Mouse (Mus musculus): ENCODE measurements around the gene Ethe1.
A peak's percentile ranks its signal among the peaks of the same experiment; 100 is the strongest.

Ethe1 gene

DNA sequence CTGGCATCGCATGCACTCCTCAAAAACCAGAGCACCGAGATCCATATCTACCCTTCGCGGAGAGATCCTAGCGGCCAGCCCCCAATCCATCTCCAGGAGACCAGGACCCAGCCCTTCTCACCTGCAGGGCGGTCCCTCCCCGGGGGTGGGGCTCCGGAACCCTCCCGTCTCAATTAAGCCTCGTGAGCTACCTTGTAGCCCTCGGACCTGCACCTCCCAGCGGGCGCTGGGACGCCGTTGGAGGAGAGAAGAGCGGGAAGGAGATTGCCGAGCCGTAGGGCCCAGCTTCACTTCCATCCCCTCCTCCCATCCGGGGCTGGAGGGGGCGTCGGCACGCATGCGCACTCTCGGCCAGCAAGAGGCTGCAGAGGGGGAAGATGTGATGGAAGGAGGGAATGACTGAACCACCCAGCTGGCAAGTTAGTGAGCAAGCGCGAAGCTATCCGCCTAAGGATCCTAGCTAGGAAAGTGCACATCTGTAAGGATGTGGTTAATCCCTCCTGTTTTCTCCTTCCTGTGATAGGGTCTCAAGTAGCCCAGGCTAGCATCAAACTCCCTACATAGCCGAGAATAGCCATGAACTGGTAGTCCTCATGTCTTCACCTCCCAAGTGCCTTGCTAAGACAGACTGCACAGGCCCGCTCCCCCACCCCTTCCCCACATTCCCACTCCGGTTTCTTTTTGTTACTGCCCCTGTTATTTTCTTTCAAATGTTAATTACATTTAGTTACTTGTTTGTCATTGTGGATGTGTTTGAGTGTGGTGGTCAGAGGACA lies at the start of gene Ethe1, which contains the start of gene Zfp575:
Ethe1 (plus strand) TSS at position 214 of the 776 bp plus-strand sequence.
Zfp575 (minus strand) TSS at position 312 of the 776 bp plus-strand sequence.
- peak; percentile 89 for DNase-seq

DNA sequence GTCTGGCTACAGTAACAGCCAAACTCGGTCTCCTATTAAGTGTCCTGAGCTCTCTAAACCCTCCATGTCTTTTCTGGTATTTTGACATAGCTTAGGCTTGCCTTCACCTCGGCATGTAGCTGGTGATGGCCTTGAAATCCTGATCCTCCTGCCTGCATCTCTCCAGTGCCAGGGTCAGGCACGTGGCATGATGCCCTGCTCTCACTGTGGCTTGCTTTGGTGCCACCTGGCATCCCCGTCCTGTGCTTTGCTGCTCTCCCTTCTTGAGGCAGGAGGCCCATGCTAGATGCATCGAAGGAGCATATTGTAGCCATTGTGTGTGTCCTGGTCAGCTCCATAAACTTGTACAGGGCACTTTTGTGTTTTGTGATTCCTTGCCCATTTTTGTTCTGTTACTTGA lies 49.8 kb upstream of the Ethe1 start:
- DNase-seq, result no peak

DNA sequence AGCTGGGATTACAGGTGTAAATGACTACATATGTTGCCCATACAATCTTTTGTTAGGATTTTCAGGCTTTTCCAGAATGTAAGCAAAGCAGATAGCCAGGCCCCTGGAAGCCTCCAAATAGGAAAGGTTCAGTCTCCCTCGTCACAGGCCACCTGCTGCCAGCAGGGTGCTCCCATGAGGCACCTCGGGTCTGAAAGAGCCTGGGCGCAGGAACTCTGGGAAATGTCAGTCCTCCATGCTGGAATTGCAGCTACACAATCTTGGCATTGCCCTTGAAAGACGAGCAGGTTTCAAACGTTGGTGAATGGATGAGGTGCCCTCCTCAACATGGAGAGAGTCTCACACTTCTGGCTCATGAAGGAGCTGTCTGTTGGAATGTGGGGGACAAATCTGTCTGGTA lies 49.2 kb upstream of the Ethe1 start:
- no peak for DNase-seq

DNA sequence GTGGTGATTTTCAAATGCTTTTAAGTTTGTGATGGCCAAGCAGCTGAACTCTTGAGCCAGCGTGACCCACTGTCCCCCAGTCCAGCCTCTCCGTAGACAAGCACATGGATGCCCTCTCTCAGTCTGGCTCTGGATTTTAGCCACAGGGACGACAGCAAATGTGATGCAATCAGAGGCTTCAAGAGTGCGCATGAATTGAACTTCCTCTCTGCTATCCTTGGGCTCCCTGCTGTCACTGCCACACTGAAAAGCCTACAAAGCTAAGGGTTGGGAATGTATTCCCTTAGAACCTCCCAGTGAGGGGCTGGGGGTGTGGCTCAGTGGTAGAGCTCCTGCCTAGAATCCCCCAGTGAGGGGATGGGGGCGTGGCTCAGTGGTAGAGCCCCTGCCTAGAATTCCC lies 48.6 kb upstream of the Ethe1 start:
- DNase-seq, result no peak

DNA sequence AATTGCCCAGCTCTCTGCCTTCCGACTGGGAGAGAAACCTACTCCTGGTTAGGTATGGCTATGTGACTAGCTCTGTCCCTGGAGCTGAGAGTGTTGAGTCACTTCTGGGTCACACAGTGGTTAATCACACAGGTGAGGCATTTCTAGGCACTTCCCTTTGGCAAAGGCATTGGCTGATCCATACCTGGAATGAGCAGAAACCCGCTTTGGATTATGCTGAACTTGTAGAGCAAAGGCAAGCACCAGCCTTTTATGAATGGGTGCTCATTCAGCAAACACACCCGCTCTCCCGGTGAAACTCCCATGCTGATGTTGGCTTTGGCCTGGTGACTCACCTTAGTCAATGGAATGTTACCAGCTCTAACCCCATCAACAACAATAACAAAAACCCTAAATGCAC lies 47.7 kb upstream of the Ethe1 start:
- DNase-seq, result no peak

DNA sequence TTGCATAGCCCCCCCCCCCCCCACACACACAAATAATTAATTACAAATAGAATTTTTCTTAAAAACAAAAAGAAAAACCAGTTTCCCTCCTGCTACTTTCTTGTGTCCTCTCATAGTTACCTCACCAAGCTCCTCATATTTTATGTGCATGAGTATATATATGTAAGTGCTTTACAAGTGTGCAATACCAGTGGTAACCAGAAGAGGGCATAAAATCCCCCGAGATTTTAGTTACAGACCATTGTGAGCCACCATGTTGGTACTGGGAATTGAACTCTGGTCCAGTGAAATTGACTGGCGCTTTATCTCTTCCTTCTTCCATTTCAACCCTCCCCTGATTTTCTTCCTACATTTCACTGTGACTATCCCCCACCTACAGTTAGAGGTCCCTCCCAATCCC lies 42.8 kb upstream of the Ethe1 start:
- DNase-seq, result no peak

DNA sequence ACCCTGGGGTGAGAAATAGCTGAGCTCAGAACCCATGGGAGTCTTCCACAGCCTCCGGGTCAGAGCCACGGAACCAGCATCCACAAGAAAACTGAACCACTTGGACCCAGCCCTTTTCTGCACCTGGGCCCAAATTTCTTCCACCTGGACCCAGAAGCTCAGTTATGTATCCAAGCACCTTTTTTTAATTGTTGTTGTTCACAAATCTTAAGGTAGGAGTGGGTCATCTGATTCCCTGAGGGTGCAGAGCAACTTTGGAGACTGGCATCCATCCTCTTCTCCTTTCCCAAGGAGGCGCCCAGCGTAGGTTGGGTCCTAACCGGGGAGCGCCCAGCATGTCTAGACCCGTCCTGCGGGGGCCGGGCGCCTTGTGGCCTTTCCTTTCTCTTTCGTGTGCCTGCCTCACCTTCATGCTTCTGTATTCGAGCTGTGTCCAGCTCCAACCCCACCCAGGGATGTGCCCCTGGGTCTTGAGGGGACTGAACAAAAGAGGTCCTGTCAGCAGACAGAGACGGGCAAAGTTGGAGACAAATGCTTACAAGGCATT lies 41.2 kb upstream of the Ethe1 start, which contains the start of the genes Pinlyp and Xrcc1:
Pinlyp (minus strand) TSS at position 51 of the 547 bp plus-strand sequence.
Xrcc1 (plus strand) TSS at position 222 of the 547 bp plus-strand sequence.
- no peak for DNase-seq

DNA sequence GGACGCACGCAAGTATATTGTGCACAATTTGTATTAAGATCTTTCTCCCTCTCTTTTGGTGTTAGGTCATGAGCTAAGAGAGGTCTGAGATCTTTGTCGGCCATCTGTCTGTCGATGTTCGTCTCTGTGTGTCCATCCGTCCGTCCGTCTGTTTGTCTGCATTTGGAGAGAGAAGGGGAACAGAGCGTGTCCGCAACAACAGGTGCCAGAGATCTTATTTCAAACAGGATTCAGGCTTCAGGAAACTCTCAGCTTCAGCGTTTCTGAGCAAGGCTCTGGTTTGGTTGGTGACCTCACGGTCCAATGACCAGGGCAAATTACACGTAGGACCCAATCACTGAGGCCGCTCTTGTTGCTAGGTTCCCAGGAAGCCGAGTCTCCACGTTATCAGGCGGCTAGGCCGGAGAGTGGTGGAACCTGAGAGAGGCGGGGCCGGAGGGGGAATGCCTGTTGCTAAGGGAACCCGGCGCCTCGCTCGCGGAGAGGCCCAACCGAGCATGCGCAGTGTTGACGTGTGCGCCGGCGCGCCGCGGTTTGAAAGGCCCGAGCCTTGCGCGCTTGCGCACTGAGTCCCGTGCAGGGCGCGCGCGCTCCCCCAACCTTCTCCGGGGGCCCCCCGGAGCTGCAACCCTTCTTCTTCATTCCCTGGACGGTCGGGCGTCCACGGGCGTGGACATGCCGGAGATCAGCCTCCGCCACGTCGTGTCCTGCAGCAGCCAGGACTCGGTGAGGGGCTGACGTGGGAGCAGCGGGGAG lies 40.5 kb upstream of the Ethe1 start:
- peak; percentile 99 for DNase-seq

DNA sequence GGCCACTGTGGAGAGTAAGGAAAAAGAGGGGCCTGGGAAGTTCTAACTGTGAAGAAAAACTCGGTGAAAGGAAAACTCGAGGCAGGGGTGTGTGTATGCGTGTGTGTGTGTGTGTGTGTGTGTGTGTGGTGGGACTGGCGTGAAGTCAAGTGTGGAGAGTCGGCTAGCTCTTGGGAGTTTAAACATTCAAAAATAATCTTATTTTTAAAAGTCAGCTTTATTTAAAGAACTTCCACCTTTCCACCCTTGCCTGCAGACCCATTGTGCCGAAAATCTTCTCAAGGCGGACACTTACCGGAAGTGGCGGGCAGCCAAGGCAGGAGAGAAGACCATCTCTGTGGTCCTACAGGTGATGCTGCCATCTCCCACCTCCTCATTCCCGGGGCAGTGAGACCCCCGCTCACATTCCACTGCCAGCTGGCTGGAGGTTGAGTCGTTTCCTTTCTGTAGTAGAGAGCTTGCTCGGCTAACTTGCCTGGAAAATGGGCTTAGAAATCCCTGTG lies 39.8 kb upstream of the Ethe1 start:
- DNase-seq, result no peak

DNA sequence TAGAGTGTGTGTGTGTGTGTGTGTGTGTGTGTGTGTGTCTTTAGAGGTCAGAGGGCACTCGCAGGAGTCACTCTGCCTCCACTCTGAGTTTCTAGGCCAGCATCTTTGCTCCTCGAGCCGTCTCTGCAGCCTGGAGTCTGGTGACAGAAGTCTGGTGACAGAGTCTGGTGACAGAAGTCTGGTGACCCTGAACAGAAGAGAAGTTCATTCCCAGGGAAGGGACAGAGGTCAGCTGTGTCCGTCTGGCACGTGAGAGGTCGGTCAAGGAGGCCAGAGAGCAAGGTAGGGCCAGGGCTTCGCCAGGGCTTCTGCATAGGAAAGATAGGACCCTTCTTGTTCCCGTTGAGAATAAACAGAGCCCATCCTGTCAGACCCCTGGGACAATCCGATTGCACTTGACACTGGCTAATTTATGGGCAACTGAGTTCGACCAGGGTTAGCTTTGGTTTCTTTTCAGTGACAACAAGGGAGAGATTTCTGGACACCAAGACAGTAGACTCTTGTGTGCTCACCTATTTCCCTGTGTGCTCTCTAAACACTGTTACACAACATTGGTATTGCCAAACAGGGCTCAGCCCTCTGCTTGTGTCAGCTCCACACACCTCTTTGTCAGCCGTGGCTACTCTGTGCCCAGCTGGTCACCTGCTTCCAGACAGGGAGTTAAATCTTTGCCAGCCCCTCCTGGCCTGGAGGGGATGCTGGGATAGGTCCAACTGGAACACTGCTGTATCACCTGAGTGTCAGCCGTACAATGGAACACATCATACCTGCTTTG lies 35.2 kb upstream of the Ethe1 start:
- DNase-seq, result no peak

DNA sequence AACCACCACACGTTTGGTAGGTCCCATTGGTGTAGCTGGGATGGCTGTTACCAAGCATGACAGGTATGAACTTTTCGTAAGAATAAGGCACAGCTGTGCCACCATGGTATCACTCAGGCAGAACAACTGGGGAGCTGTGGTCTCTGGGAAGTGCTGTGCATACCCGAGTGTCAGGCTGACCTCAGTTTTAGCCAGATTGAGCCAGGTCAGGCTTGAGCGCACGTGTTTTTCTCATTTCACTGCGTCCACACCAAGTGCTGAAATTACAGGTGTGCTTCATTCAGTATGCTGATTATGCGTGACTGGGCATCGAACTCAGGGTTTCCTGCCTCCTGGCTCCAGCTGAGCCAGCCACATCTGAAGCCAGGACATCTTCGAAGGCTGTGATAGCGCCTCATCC lies 31.6 kb upstream of the Ethe1 start:
- DNase-seq, result no peak

DNA sequence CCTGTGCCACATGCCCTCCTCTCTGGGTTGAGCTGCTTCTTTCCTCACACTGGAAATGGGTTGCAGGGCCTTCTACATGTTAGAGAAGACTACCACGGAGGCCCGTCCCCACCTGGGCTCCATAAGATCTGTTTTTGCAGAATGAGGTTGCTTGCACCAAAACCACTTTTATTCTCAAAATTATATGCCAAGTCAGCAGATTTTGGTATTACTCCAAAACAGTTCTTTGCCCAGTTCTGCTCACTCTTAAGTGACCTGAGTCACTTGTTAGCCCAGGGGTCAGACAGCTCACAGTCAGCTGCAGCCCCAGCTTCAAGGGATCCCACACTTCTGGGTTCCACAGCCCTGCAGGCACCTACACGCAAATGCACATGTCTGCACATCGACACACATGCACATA lies 25.9 kb upstream of the Ethe1 start:
- no peak for DNase-seq

DNA sequence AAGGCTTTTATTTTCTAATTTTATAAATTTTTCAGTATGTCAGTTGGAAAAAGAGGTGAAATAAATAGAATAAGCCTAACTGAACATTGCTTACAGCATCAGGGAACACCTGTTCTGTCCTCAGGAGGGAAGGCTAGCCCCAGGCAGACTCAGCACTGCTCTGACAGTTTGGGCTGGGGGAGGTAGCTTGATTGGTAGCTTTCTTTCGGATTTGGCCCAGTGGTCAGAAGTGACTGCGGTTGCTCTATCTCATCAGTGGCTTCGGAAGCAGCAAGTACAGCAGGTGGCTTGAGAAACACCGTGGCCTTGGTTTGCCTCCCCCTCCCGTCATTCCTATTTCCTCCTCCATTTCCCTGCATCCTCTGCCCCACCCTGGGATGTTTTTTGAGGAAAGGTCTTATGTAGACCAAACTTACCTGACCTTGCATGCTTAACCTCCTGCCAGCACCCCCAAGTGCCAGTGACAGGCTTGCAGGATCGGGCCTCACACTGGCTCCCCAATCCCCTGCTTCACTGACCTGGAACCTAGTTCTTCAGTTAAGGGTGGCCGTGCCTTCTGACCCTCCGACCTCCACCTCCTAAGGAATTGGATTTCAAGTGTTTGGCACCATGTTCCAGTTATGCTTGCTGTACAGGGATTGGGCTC lies 24.0 kb upstream of the Ethe1 start:
- DNase-seq, result no peak

DNA sequence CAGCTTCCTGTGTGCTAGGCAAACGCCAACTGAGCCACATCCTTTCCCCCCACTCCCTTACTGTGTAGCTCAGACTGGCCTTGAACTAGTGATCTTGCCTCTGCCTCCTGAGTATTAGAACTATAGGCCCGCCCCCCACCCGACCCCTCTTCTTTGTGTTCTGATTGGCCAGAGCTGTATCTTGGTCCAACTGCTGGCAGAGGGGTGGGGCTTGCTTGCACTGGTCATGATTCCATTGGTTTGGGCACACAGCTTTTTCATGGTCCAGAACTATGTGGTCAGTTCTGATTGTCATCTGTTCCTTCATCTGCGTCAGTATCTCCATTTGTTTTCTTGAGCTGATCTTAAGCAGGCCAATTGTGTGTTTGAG lies 23.5 kb upstream of the Ethe1 start:
- no peak for DNase-seq

DNA sequence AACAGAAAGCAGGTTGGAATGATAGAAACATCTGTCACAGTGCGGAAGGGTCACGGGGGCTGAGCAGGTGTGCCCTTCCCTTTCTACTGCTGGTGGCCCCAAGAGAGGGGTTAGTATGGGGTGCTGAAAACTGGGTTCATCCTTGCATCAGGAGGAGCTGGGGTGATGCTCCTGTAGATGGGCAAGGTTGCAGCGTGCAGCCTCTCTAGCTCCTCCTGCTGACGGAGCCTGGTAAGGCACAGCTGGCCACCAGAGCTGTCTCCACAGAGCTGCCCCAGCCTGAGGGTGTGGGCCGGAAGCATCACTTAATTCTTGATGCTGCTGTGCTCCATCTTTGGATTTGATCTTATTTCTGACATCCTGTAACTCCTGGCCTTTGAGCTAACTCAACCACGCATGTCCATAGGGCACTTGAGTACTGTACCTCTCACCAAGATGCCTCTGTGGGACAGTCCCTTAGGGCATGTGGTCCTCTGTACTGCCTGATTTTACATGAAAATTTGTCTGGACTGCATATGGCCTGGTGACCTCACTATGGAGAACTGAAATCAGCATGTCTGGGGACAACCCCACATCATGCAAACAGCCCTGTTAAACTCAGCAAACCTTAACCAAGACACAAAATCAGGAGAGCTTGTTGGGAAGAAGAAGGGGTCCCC lies 22.6 kb upstream of the Ethe1 start:
- DNase-seq, result peak; percentile 53

DNA sequence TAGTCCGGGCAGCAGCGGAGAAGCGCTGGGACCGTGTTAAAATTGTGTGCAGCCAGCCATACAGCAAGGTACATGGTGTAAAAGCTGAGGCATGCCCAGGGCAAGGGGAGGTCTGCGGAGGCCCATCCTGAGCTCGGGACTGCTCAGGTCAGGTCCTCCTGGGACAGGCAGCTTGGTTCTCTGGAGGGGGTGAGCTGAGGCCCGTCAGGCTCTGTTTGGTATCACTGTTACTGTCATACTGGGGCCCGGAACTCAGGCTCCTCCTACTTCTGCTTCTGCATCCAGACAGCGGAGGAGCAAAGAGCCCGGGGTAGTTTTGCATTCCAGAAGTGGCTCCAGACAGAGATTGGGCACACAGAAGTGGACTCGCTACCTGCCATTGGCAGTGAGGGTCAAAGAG lies 21.7 kb upstream of the Ethe1 start:
- DNase-seq, result no peak

DNA sequence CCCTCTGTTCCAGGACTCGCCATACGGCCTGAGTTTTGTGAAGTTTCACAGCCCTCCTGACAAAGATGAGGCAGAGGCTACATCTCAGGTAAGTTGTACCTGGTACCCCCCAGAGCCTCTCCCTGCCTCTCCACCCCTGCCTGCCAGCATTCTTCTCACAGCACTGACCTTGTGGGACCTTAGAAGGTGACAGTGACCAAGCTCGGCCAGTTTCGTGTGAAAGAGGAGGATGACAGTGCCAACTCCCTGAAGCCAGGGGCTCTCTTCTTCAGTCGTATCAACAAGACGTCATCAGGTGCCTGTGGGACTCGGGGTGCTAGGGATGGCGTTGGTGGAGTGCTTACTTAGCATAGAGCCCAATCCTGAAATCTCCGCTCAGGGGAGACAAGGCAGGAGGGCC lies 21.1 kb upstream of the Ethe1 start:
- no peak for DNase-seq

DNA sequence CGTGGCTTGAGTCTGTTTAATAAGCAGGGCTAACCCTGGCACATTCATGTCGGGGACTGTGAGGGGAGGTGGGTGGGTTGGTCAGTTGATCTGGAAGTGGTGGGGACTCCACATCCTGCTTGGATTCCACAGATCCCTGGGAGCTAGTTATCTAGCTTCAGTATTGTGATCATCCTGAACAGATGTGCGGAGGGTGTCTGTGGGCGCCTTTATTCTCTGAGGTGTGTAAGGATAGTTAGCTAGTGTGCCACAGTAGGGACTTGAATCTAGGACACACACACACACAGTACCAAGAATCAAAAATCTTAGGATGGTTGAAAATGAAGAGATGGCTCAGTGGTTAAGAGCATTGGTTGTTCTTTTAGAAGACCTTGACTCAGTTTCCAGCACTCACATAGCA lies 18.8 kb upstream of the Ethe1 start:
- peak; percentile 43 for DNase-seq

DNA sequence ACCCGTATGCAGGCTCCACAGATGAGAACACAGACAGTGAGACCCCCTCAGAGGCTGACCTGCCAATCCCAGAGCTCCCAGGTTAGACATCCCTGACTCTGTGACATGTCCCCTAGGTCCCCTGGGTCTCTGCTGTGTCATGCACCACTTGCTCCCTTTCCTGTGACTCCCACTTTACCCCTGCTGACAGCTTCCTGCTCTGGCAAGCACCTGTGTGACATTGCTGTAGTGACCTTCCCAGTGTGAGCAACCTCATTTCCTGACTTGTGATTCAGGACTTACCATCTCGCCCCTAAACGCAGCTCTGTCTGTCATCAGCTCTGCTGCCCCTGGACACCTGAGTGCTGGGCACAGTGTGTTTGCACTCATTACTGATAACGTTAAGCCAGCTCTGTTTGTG lies 16.3 kb upstream of the Ethe1 start:
- DNase-seq, result no peak

DNA sequence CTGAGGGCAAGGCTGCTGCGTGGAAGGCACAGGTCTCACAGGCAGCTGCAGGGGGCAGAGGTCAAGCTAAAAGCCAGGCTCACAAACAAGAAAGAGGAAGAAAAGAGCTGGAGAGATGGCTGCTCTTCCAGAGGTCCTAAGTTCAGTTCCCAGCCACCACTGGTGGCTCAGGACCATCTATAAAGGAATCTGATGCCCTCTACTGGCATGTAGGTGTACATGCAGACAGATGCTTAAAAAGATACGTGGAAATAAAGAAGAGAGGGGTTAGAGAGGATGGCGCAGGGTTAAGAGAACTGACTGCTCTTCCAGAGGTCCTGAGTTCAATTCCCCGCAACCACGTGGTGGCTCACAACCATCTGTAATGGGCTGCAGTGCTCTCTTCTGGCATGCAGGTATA lies 14.9 kb upstream of the Ethe1 start:
- no peak for DNase-seq

DNA sequence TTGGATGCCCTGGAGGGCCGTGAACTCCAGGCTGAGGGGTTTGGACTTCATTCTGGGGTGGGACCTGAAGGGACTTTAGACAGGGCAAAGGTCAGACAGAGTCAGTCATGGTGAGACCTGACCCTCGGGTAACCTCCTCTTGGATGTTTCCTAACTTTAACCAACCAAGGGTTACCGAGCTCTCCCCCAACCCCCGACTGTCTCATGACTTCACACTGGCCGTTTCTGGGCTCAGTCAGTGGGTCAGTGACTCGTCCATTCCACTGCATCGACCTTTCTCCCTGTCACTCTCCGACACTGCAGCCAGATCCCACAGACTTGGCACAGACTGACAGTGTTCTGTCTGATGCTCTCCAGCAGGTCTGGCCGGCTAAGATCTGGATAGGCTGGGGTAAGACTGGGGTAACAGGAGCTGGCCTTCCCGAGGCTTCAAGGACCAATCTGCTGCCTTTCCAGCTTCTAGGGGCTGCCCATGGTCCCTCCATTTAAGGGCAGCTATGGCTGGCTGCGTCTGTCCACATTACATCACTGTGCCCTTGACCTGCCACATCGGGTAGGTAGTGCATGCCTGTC lies 13.0 kb upstream of the Ethe1 start:
- no peak for DNase-seq

DNA sequence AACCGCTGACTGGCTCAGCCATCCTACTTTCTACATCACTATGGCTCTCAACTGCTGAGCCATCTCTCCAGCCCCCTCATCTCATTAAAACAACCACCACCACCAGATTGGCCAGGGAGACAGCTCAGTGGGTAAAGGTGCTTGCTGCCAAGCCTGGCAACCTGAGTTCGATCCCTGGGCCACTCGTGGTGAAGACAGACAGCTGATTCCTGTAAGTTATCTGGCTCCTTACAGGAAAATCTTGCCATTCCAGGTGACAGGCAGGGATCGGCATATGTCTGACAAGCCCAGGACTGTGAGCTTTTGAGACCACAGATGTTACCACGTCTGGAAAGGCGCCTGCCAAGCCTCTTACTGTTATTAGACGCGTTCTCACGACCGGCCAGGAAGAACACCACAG lies 9.5 kb upstream of the Ethe1 start:
- no peak for DNase-seq
